Mouse (Mus musculus) E14TG2a.4 (cell line): ENCODE measurements at regions not wholly inside any gene's neighbourhood (a gene's known extent, or its start where the extent isn't known, plus 50 kb on each side); places are given as distances from the start of the nearest gene placed in this dataset.

Experiments
- CTCF ChIP-seq: conservative IDR thresholded peaks from 2 replicates; pipeline ENCODE4 v1.5.1; 2014; ENCODE audit warnings: low read length
- NANOG ChIP-seq: IDR thresholded peaks from 2 replicates; pipeline ENCODE4 v1.6.1; 2014; ENCODE audit warnings: borderline replicate concordance, low read length, mixed read lengths
- POU5F1 ChIP-seq: IDR thresholded peaks from 2 replicates; pipeline ENCODE4 v1.6.1; 2014; ENCODE audit warnings: low read length, borderline replicate concordance

DNA sequence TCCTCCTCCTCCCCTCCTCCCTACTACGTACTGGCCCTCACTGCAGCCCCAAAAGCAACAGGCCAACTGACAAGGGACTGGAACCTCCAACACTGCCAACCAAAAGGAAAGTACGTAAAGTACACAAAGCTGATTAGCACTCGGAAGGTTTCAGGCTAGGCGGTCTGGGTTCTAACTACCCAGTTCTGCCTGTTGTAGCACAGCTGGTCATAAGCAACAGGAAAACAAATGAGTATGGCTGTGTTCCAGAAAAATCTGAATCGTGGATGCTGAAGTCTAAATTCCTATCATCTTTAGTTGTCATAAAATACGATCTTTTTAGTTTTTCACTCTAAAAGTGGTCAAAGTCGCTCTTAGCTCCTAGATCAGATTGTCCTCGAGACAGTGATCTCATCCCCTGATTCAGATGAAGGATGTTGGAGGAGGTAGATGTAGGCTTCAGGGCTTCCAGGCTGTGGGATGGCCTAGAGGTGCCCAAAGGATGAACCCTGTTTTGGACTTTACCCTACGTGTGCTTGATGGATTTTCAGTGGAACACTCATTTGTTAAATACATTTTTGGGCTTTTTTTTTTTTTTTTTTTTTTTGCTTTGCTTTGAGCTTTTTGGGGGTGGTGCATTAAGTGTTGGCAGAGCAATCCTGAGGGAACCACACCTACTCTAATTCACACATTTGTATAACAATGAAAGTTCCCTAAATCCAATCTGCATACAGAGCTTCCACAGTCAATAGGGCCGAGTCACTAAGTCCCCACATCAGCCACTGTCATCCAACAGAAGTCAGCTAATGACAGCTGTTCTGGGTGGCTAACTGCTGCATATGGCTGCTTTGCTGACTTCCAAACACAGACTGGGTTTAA, 55.6 kb upstream of the Fzd7 start:
- TF ChIP-seq CTCF = no peak
- TF ChIP-seq POU5F1 = no peak
- TF ChIP-seq NANOG = no peak
